Mouse (Mus musculus): ENCODE results near the gene Cd28.

- TF ChIP-seq POLR2A (IDR thresholded peaks at IDR 0.05; ENCODE audit: insufficient read depth, low read depth, low read length), result no peak
- TF ChIP-seq CTCF (IDR thresholded peaks at IDR 0.05; ENCODE audit: insufficient read depth, low read depth, low read length), result no peak
Observed at GRCm38 (mm10) chr1:60696115-60696895, 20.3 kb upstream of the Cd28 start.

All from olfactory bulb, adult 2 months (tissue).